Mouse (Mus musculus): ENCODE measurements around the gene Trove2. TPM values are rescaled to one million over a fixed set of nuclear protein-coding genes. Genes with fewer than 3 reads are reported as not detected.

The Trove2 gene
- polyA plus RNA-seq, 1 experiment from 2014 or later: 14.9 TPM

DNA sequence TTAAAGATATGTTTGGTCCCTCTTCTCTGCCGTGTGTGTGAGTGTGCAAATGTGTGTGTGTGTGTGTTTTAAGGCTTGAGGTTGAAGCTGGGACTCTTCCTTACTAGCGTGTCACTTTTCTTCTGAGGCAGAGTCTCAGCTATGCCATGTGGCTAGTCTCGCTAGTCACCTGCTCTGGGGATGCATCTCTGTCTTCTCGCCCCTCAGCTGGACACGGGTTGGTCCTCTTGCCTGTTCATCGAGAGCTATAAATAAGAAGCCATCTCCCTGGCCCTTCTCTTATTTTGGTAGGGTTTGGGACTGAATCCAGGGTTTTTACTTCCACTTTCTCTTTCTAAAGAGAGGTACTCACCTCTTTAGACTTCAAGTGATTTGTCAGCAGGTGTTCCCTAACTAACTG, 10.6 kb downstream of the Trove2 start:
- Histone ChIP-seq H3K4me2 (replicated peaks; ENCODE audit: low read depth, low read length) (no peak overlapping the region), H3K4me1 (ENCODE audit: insufficient read depth, low read depth, low read length) (no peaks in the 10 kb centered on the region)
- 88% methylated on average over 6 of the region's 6 CpGs for WGBS

DNA sequence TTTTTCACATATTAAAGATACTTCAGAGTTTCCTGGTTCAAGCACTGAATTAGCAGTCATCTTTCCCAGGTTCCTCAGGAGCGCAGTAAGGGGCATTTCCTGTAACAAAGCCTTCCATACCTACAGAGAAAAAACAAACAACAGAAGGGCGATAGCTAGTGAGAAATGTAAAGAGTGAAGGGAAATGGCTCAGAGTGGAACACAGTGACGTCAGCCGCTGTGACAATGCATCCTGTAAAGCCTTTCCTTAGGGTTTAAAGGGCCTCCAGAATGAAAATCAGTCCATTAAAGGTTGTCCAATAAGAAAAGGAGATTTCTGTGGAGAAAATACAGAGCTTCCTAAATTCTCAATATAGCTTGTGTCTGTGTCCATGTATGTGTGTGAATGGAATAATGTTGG, 11.1 kb downstream of the Trove2 start:
- 67% methylated on average over 4 of the region's 4 CpGs for WGBS
- no peaks in the 10 kb centered on the region for H3K9me3 ChIP-seq (ENCODE audit: low read length)
- no peak for TF ChIP-seq CTCF (IDR thresholded peaks at IDR 0.05)
- TF ChIP-seq EP300 (IDR thresholded peaks at IDR 0.05): no peak
- H3K36me3 ChIP-seq (ENCODE audit: insufficient read depth, low read length): 0 out of 2 replicates have a peak, but pooled peaks cover 14% of the 10 kb centered on the region
- ATAC-seq (no peak), DNase-seq (ENCODE audit: low spot score) (no peak)
- no peak overlapping the region for H3K9ac ChIP-seq (replicated peaks; ENCODE audit: low read depth)
- no peaks in the 10 kb centered on the region for H3K4me1 ChIP-seq (ENCODE audit: insufficient read depth, low read depth, low read length)
- no peak overlapping the region for H3K4me3 ChIP-seq (ENCODE audit: low read depth, low read length)
- no peaks in the 10 kb centered on the region for H3K27me3 ChIP-seq (replicated peaks; ENCODE audit: insufficient read depth, low read length)
- H3K4me2 ChIP-seq (replicated peaks; ENCODE audit: low read depth, low read length): no peak overlapping the region
- no peak overlapping the region for H3K27ac ChIP-seq (ENCODE audit: low read length)

More for the DNA sequence above, 10.6 kb downstream of the Trove2 start:
- no peak for DNase-seq (ENCODE audit: low spot score)
- Histone ChIP-seq H3K4me3 (ENCODE audit: low read depth, low read length) (no peak overlapping the region), H3K9me3 (ENCODE audit: low read length) (no peaks in the 10 kb centered on the region), H3K27ac (ENCODE audit: low read length) (no peak overlapping the region), H3K27me3 (replicated peaks; ENCODE audit: insufficient read depth, low read length) (no peaks in the 10 kb centered on the region), H3K36me3 (ENCODE audit: insufficient read depth, low read length) (0 out of 2 replicates have a peak, but pooled peaks cover 13% of the 10 kb centered on the region), H3K9ac (replicated peaks; ENCODE audit: low read depth) (no peak overlapping the region)
- no peak for ATAC-seq
- TF ChIP-seq EP300 (IDR thresholded peaks at IDR 0.05) (no peak), CTCF (IDR thresholded peaks at IDR 0.05) (no peak)

DNA sequence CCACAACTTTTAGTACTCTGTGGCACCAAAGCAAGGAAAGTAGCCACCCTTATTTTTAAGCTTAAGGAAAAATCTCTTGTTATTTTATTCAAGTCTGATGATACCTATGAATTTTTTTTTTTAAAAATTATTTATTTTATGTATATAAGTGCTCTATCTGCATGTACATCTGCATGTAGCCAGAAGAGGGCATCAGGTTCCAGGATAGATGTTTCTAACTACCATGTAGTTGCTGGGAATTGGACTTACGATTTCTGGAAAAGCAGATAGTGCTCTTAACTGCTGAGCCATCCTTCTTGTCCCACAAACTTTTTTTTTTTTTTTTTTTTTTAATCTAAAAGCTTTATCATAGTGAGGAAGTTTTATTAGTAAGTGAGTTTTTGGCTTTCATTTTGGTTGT, 12.4 kb downstream of the Trove2 start:
- H3K4me1 ChIP-seq (ENCODE audit: insufficient read depth, low read depth, low read length): no peaks in the 10 kb centered on the region
- no peak overlapping the region for H3K4me3 ChIP-seq (ENCODE audit: low read depth, low read length)
- ATAC-seq (no peak), DNase-seq (ENCODE audit: low spot score) (peak; percentile 54)
- 45% methylated on average over 1 of the region's 1 CpGs for WGBS
- no peaks in the 10 kb centered on the region for H3K27me3 ChIP-seq (replicated peaks; ENCODE audit: insufficient read depth, low read length)
- peak; percentile 51 for TF ChIP-seq CTCF (IDR thresholded peaks at IDR 0.05)
- TF ChIP-seq EP300 (IDR thresholded peaks at IDR 0.05): no peak
- no peak overlapping the region for H3K27ac ChIP-seq (ENCODE audit: low read length)
- H3K4me2 ChIP-seq (replicated peaks; ENCODE audit: low read depth, low read length): no peak overlapping the region
- no peak overlapping the region for H3K9ac ChIP-seq (replicated peaks; ENCODE audit: low read depth)
- H3K9me3 ChIP-seq (ENCODE audit: low read length): no peaks in the 10 kb centered on the region
- H3K36me3 ChIP-seq (ENCODE audit: insufficient read depth, low read length): peaks cover 26% of the 10 kb centered on the region

DNA sequence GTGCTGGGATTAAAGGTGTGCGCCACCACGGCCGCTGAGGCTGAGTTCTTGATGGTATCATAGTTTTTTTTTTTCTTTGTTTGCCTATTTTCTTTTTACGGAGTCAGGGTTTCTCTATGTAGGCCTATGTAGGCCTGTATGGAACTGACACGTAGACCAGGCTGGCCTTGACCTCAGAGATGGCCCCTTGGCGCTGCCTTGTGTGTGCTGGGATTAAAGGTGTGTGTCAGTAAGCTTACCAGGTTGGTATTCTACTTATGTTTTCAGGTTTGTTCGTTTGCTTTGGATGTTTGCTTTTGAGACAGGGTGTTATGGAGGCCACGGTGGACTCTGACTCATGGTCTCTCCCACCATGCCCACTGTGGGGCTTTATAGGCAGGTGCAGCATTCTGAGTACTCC, 14.7 kb downstream of the Trove2 start:
- Histone ChIP-seq H3K4me2 (replicated peaks; ENCODE audit: low read depth, low read length) (no peak overlapping the region), H3K9ac (replicated peaks; ENCODE audit: low read depth) (no peak overlapping the region), H3K4me1 (ENCODE audit: insufficient read depth, low read depth, low read length) (no peaks in the 10 kb centered on the region), H3K27ac (ENCODE audit: low read length) (no peak overlapping the region), H3K36me3 (ENCODE audit: insufficient read depth, low read length) (peaks cover 26% of the 10 kb centered on the region), H3K27me3 (replicated peaks; ENCODE audit: insufficient read depth, low read length) (no peaks in the 10 kb centered on the region), H3K4me3 (ENCODE audit: low read depth, low read length) (no peak overlapping the region), H3K9me3 (ENCODE audit: low read length) (no peaks in the 10 kb centered on the region)
- 89% methylated on average over 8 of the region's 8 CpGs for WGBS
- DNase-seq (ENCODE audit: low spot score): no peak
- no peak for ATAC-seq
- TF ChIP-seq CTCF (IDR thresholded peaks at IDR 0.05): no peak
- no peak for TF ChIP-seq EP300 (IDR thresholded peaks at IDR 0.05)

DNA sequence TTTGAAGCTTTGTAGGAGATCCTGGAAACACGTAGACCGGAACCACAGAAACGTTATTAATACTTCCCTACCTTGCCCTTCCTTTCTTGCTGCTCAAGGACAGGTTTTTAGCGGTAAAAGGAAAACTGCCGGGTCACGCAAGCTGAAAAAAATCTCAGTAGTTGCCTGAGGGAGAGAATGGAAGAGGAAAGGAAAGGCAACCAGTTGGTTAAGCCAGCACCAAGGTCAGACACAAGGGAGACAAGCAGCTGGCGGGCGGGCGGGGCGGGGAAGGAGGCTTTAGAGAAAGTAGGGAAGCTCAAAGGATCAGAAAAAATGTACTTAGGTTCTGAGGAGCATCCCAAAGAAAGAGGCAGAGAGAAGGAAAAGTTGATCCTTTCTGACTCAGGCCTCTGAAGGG, 31.0 kb downstream of the Trove2 start:
- Histone ChIP-seq H3K27me3 (replicated peaks; ENCODE audit: insufficient read depth, low read length) (no peaks in the 10 kb centered on the region), H3K4me1 (ENCODE audit: insufficient read depth, low read depth, low read length) (no peaks in the 10 kb centered on the region), H3K9ac (replicated peaks; ENCODE audit: low read depth) (no peak overlapping the region), H3K4me3 (ENCODE audit: low read depth, low read length) (no peak overlapping the region), H3K9me3 (ENCODE audit: low read length) (no peaks in the 10 kb centered on the region), H3K36me3 (ENCODE audit: insufficient read depth, low read length) (peaks cover 15% of the 10 kb centered on the region; the same call in 1 of the 2 replicates), H3K27ac (ENCODE audit: low read length) (no peak overlapping the region), H3K4me2 (replicated peaks; ENCODE audit: low read depth, low read length) (no peak overlapping the region)
- TF ChIP-seq CTCF (IDR thresholded peaks at IDR 0.05) (no peak), EP300 (IDR thresholded peaks at IDR 0.05) (no peak)
- 93% methylated on average over 10 of the region's 10 CpGs for WGBS
- ATAC-seq (no peak), DNase-seq (ENCODE audit: low spot score) (no peak)

DNA sequence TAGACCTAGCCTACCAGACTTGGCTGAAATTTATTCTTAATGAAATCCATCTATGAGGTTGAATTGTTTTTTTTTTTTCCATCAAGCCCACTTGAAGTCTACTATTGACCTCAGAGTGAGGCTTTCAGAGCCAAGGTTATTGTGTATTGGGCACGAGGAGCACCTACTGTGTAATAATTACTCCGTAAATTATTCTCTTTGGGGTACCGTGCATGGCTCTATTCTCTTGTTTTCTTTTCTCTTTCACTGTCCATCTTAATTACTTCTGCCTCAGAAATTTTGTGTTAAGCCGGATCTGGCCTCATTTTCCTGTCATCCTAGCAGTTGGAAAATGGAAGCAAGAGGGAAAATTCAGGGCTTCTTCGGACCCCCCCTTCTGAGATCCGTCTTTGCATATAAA, 34.7 kb downstream of the Trove2 start:
- Histone ChIP-seq H3K27ac (ENCODE audit: low read length) (no peak overlapping the region), H3K4me1 (ENCODE audit: insufficient read depth, low read depth, low read length) (no peaks in the 10 kb centered on the region), H3K4me2 (replicated peaks; ENCODE audit: low read depth, low read length) (no peak overlapping the region), H3K36me3 (ENCODE audit: insufficient read depth, low read length) (peaks cover 10% of the 10 kb centered on the region; the same call in 1 of the 2 replicates), H3K27me3 (replicated peaks; ENCODE audit: insufficient read depth, low read length) (no peaks in the 10 kb centered on the region), H3K4me3 (ENCODE audit: low read depth, low read length) (no peak overlapping the region), H3K9ac (replicated peaks; ENCODE audit: low read depth) (no peak overlapping the region), H3K9me3 (ENCODE audit: low read length) (no peaks in the 10 kb centered on the region)
- ATAC-seq (no peak), DNase-seq (ENCODE audit: low spot score) (no peak)
- no peak for TF ChIP-seq CTCF (IDR thresholded peaks at IDR 0.05)
- no peak for TF ChIP-seq EP300 (IDR thresholded peaks at IDR 0.05)
- WGBS: 97% methylated on average over 6 of the region's 6 CpGs

DNA sequence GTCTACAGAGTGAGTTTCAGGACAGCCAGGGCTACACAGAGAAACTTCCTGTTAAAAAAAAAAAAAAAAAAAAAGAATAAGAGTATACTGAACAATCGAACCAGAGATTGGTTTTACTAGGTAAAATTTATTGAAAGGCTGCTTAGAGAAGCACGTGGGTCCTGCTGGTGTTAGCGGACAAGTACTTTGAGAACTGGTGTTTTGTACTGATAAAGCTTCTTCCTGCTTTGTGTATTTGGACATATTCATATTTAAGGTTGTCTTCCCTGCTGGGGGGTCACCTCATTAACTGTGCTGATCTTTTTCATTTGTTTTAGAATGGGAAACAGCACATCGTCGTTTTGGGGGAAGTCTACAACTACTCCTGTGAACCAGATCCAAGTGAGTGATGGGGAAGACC, 35.5 kb downstream of the Trove2 start:
- ATAC-seq (no peak), DNase-seq (ENCODE audit: low spot score) (no peak)
- Histone ChIP-seq H3K4me3 (ENCODE audit: low read depth, low read length) (no peak overlapping the region), H3K9ac (replicated peaks; ENCODE audit: low read depth) (no peak overlapping the region), H3K27me3 (replicated peaks; ENCODE audit: insufficient read depth, low read length) (no peaks in the 10 kb centered on the region), H3K4me2 (replicated peaks; ENCODE audit: low read depth, low read length) (no peak overlapping the region), H3K27ac (ENCODE audit: low read length) (no peak overlapping the region), H3K36me3 (ENCODE audit: insufficient read depth, low read length) (peaks cover 10% of the 10 kb centered on the region; the same call in 1 of the 2 replicates), H3K4me1 (ENCODE audit: insufficient read depth, low read depth, low read length) (no peaks in the 10 kb centered on the region), H3K9me3 (ENCODE audit: low read length) (no peaks in the 10 kb centered on the region)
- TF ChIP-seq EP300 (IDR thresholded peaks at IDR 0.05): no peak
- TF ChIP-seq CTCF (IDR thresholded peaks at IDR 0.05): no peak
- WGBS: 85% methylated on average over 5 of the region's 5 CpGs
